Mouse (Mus musculus) MEL (cell line): ENCODE data around the gene Daglb.

Experiments
- MAZ ChIP-seq: IDR thresholded peaks from 2 replicates; pipeline ENCODE4 v1.6.1; 2012; ENCODE audit warnings: low read depth, mild to moderate bottlenecking, inconsistent platforms, low read length, improper control_type of control experiment
- TAL1 ChIP-seq: IDR thresholded peaks from 2 replicates; pipeline ENCODE4 v1.6.1; 2012; ENCODE audit warnings: mild to moderate bottlenecking, inconsistent platforms, low read length, moderate library complexity, mixed read lengths

DNA sequence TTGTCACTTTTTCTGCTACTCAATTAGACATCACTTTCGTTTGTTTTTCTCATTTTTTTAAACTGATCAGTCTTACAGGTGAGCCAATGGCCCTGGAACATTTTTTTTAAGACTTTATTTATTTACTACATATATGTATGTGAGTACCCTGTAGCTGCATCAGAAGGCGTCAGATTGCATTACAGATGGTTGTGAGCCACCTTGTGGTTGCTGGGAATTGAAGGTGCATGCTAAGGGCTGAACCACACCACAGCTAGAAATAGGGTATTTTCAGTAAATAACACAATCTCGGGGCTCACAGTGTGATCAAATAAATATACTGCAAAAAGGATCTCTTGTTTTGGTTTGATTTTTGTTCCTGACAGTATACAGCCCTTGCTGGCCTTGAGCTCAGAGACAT lies 33.1 kb downstream of the Daglb start:
- TF ChIP-seq MAZ, result no peak
- TF ChIP-seq TAL1, result no peak
